In the genomic region with DNA sequence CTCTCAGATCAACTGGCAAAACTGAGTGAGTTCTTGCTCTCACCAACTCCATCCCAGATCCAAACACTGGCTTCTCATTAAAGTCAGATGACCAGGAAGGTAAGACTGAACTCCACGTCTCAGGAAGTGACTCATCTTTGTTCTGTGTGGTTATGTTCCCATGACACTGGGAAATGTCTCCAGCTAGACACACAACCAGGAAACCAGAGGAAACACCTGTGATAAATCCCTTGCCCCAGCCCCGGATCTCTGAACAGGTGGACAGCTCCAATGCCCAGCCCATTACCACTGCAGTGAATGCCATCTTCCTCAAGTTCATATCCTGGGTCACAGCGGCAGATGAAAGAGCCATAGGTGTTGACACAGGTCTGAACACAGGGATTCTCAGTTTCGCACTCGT, we compare ENCODE assay signal across 28 mouse cellular contexts. TPM values are rescaled to one million over a fixed set of nuclear protein-coding genes. Genes with fewer than 3 reads are reported as not detected.
"Had no signal": no experiment of that assay in that cellular context is flagged by ENCODE, and none has a peak within 500 bp of the region (broad histone marks: within the 10 kb centered on the region; RNA-seq: fewer than 3 reads in every experiment).

No protein-coding gene starts in this region.

- DNase-seq: kidney, adult 11 months; kidney, adult 8-10 months; kidney, postnatal 10 days; kidney, postnatal 36 days; layer of hippocampus, adult 9-11 months; layer of hippocampus, postnatal 36 days; liver, postnatal 0 days; lung, postnatal 36 days; retina, postnatal 1 day; right cerebral cortex, postnatal 25 days; thymus, adult 2 months; thymus, postnatal 14 days; thymus, postnatal 4 days had no signal

- H3K27ac ChIP-seq: kidney, embryonic 15.5 days; layer of hippocampus, adult 2 months; left cerebral cortex, adult 2 months; limb, embryonic 12.5 days; limb, embryonic 15.5 days; liver, embryonic 14.5 days; midbrain, embryonic 10.5 days; midbrain, embryonic 13.5 days; neural tube, embryonic 13.5 days had no signal

- H3K27me3 ChIP-seq: kidney, embryonic 15.5 days; limb, embryonic 12.5 days; limb, embryonic 15.5 days; megakaryocyte, embryonic 14.5 days; midbrain, embryonic 13.5 days; neural tube, embryonic 13.5 days had no signal

- H3K9me3 ChIP-seq: kidney, embryonic 15.5 days; limb, embryonic 12.5 days; limb, embryonic 15.5 days; megakaryocyte, embryonic 14.5 days; midbrain, embryonic 10.5 days; midbrain, embryonic 13.5 days; neural tube, embryonic 13.5 days had no signal

- ATAC-seq: liver, postnatal 0 days; midbrain, embryonic 13.5 days; midbrain, embryonic 16.5 days had no signal

- H3K4me1 ChIP-seq: kidney, embryonic 15.5 days; neural tube, embryonic 13.5 days had no signal

- H3K4me2 ChIP-seq: kidney, embryonic 15.5 days; limb, embryonic 12.5 days; limb, embryonic 15.5 days; liver, embryonic 11.5 days; midbrain, embryonic 13.5 days; neural tube, embryonic 13.5 days had no signal

- H3K36me3 ChIP-seq: kidney, embryonic 15.5 days; limb, embryonic 12.5 days; midbrain, embryonic 10.5 days; midbrain, embryonic 13.5 days; neural tube, embryonic 13.5 days had no signal

- H3K9ac ChIP-seq: kidney, embryonic 15.5 days; limb, embryonic 12.5 days; limb, embryonic 15.5 days; liver, embryonic 14.5 days; liver, postnatal 0 days; midbrain, embryonic 13.5 days; neural tube, embryonic 13.5 days had no signal

- H3K4me3 ChIP-seq: kidney, embryonic 15.5 days; layer of hippocampus, adult 2 months; left cerebral cortex, adult 2 months; limb, embryonic 12.5 days; limb, embryonic 15.5 days; megakaryocyte, embryonic 14.5 days; midbrain, embryonic 10.5 days; midbrain, embryonic 13.5 days; myocyte; neural tube, embryonic 13.5 days had no signal

RNA-seq across cellular contexts. Expression of gene Tc2n, which starts 46.5 kb away (rescaled TPM):
- total RNA-seq: monocyte, adult 5-6 weeks had no signal
- polyA plus RNA-seq: myocyte had no signal

RNA-seq across cellular contexts. Expression of gene Fbln5, which starts 54.0 kb away (rescaled TPM):
- total RNA-seq: monocyte, adult 5-6 weeks; neutrophil, adult 5-6 weeks had no signal
